Mouse (Mus musculus) liver, postnatal 0 days (tissue): ENCODE measurements at regions not wholly inside any gene's neighbourhood (a gene's known extent, or its start where the extent isn't known, plus 50 kb on each side); places are given as distances from the start of the nearest gene placed in this dataset.

Experiments
- ATAC-seq: fragments of 200-750 bp; cut with Nextera tagmentation; 2 replicates; pipeline ENCODE4 v1.8.0; 2017; ENCODE audit warnings: mild to moderate bottlenecking, moderate library complexity
- DNase-seq: peaks from one replicate; pipeline ENCODE4 v3.0.0-alpha.2; 2016
- H3K27ac ChIP-seq: fragments of 300-500 bp; sonication (generic); 2 replicates; pipeline ENCODE4 v1.5.1; 2014; ENCODE audit warnings: antibody characterized with exemption, moderate library complexity, mild to moderate bottlenecking, low read depth
- H3K27me3 ChIP-seq: fragments of 300-500 bp; sonication (generic); 2 replicates; pipeline ENCODE4 v1.6.1; 2014; ENCODE audit warnings: low read length, control low read depth, mixed read lengths; ENCODE audit not compliant: insufficient read depth
- H3K36me3 ChIP-seq: fragments of 300-500 bp; sonication (generic); replicated peaks from 2 replicates; pipeline ENCODE4 v1.6.1; 2014; ENCODE audit warnings: mild to moderate bottlenecking, control low read depth, low read length, moderate library complexity, mixed read lengths; ENCODE audit not compliant: insufficient read depth
- H3K4me1 ChIP-seq: fragments of 300-500 bp; sonication (generic); 2 replicates; pipeline ENCODE4 v1.6.1; 2014; ENCODE audit warnings: antibody characterized with exemption, mild to moderate bottlenecking, control low read depth; ENCODE audit not compliant: insufficient read depth
- H3K4me2 ChIP-seq: fragments of 300-500 bp; sonication (generic); 2 replicates; pipeline ENCODE4 v1.6.1; 2014; ENCODE audit warnings: low read depth, mild to moderate bottlenecking, low read length, moderate library complexity, mixed read lengths
- H3K4me3 ChIP-seq: fragments of 300-500 bp; sonication (generic); 2 replicates; pipeline ENCODE4 v1.5.1; 2014; ENCODE audit warnings: low read depth, low read length
- H3K9ac ChIP-seq: fragments of 300-500 bp; sonication (generic); replicated peaks from 2 replicates; pipeline ENCODE4 v1.6.1; 2014; ENCODE audit warnings: mild to moderate bottlenecking, moderate library complexity
- H3K9me3 ChIP-seq: fragments of 300-500 bp; sonication (generic); 2 replicates; pipeline ENCODE4 v1.6.1; 2016; ENCODE audit warnings: mild to moderate bottlenecking, control low read depth, low read length, mixed read lengths
- CTCF ChIP-seq: sonication (generic); IDR thresholded peaks from 2 replicates; pipeline ENCODE4 v1.5.1; 2016; ENCODE audit warnings: antibody characterized with exemption, low read depth
- EP300 ChIP-seq: IDR thresholded peaks from 2 replicates; pipeline ENCODE4 v1.6.1; 2016; ENCODE audit warnings: antibody characterized with exemption, low read depth, mild to moderate bottlenecking
- WGBS: fragments of 180-500 bp; shearing (Covaris S2); extraction: QIAGEN DNeasy Blood & Tissue Kit; methylation state at CpG from one replicate; pipeline ENCODE4 v1.1.7; 2014; ENCODE audit not compliant: insufficient replicate concordance; 5-methylcytosine and 5-hydroxymethylcytosine counted together

GRCm38 (mm10) chr3:34287836-34288235 is 206.7 kb upstream of the Dnajc19 start:
- no peak for TF ChIP-seq EP300
- no peaks in the 10 kb centered on the region for H3K4me1 ChIP-seq
- no peak overlapping the region for H3K9ac ChIP-seq
- no peaks in the 10 kb centered on the region for H3K36me3 ChIP-seq
- H3K4me2 ChIP-seq, result no peak overlapping the region
- H3K27me3 ChIP-seq, result no peaks in the 10 kb centered on the region
- no peak overlapping the region for H3K27ac ChIP-seq
- no peak overlapping the region for H3K4me3 ChIP-seq
- H3K9me3 ChIP-seq, result no peaks in the 10 kb centered on the region
- DNase-seq, result no peak
- WGBS, result 55% methylated on average over 5 of the region's 5 CpGs
- ATAC-seq, result no peak

DNA sequence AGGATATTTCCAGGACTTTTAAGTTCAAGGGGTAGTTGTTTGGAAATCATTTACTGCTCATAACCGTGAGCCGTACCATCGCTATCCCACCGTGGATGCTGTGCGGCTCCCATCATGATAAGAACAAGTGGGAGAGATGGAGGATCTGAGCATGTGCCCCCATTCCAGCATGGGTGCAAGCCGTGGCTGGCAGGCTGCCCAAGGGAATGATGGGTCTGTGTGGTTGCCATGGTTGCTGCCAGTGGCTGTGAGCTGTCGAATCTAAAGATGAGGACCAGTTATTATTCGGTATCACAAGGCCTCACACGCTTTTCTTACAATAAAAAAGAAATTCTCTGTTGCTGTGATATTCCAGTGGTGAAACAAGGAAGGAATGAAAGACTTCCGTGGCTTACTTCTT is 189.0 kb upstream of the Dnajc19 start:
- Histone ChIP-seq H3K36me3 (no peaks in the 10 kb centered on the region), H3K4me2 (no peak overlapping the region), H3K4me1 (no peaks in the 10 kb centered on the region), H3K9ac (no peak overlapping the region), H3K9me3 (no peaks in the 10 kb centered on the region), H3K27me3 (no peaks in the 10 kb centered on the region), H3K27ac (no peak overlapping the region), H3K4me3 (no peak overlapping the region)
- 84% methylated on average over 10 of the region's 10 CpGs for WGBS
- no peak for ATAC-seq
- TF ChIP-seq EP300, result no peak
- no peak for TF ChIP-seq CTCF
- no peak for DNase-seq

GRCm38 (mm10) chr3:34266462-34266861 is 185.3 kb upstream of the Dnajc19 start:
- no peaks in the 10 kb centered on the region for H3K4me1 ChIP-seq
- H3K27ac ChIP-seq, result no peak overlapping the region
- no peaks in the 10 kb centered on the region for H3K36me3 ChIP-seq
- ATAC-seq (no peak), DNase-seq (no peak)
- no peak overlapping the region for H3K4me3 ChIP-seq
- H3K27me3 ChIP-seq, result no peaks in the 10 kb centered on the region
- no peak for TF ChIP-seq CTCF
- no peak for TF ChIP-seq EP300
- WGBS, result 68% methylated on average over 12 of the region's 12 CpGs
- no peaks in the 10 kb centered on the region for H3K9me3 ChIP-seq
- no peak overlapping the region for H3K4me2 ChIP-seq
- H3K9ac ChIP-seq, result no peak overlapping the region

DNA sequence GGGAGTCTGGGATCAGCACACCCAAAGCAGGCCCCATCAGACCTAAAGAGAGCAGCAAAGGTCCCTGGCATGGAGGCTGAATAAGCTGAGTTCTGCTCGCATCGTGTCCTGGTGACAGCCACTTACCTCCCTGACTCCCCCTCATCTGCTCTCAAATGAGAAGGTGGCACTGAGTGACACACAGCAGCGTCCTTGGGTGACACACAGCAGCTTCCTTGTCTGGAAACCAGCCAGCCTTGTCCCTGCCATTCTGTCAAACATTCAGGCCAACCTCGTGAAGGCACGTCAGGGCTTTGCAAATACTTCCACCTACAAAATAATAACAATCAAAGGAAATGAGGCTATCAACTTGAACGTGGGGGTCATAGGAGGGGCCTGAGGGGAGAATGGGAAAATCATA is 183.7 kb upstream of the Dnajc19 start:
- Histone ChIP-seq H3K36me3 (no peaks in the 10 kb centered on the region), H3K4me3 (no peak overlapping the region), H3K27me3 (no peaks in the 10 kb centered on the region), H3K4me1 (no peaks in the 10 kb centered on the region), H3K4me2 (no peak overlapping the region), H3K9ac (no peak overlapping the region), H3K27ac (no peak overlapping the region), H3K9me3 (no peaks in the 10 kb centered on the region)
- WGBS, result 42% methylated on average over 6 of the region's 6 CpGs
- no peak for TF ChIP-seq EP300
- no peak for TF ChIP-seq CTCF
- ATAC-seq, result no peak
- no peak for DNase-seq

DNA sequence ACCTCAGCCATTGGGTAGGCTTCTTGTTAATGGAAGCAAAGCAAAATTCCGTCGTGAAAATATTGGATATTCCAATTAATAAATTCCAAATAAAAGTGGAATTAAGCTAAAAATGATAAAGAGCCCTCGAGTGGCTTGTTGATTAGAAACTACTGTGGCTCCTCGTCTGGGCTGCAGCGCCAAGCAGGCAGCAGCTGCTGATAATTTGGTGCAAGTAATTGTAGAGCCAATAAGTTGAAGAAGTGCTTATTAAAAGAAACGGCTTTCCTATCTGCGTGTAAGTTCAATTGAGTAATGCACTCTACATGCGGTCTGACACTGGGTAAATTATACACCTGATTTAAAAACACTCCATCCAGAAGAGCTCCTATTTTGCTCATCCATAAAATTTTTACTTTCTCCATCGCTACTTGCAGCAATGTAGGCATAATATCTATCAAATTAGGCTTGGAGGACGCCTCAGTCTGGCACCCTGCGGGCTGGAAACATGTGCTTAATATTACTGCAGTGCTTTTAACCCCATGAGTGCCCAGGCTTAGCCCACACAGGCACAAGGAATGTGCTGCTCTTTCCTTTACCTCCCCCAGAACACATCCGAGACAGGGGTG is 171.7 kb upstream of the Dnajc19 start:
- Histone ChIP-seq H3K4me3 (no peak overlapping the region), H3K4me1 (no peaks in the 10 kb centered on the region), H3K9me3 (no peaks in the 10 kb centered on the region), H3K4me2 (no peak overlapping the region), H3K9ac (no peak overlapping the region), H3K27ac (no peak overlapping the region), H3K27me3 (no peaks in the 10 kb centered on the region), H3K36me3 (no peaks in the 10 kb centered on the region)
- DNase-seq (no peak), ATAC-seq (no peak)
- TF ChIP-seq EP300 (no peak), CTCF (no peak)
- 72% methylated on average over 12 of the region's 12 CpGs for WGBS

DNA sequence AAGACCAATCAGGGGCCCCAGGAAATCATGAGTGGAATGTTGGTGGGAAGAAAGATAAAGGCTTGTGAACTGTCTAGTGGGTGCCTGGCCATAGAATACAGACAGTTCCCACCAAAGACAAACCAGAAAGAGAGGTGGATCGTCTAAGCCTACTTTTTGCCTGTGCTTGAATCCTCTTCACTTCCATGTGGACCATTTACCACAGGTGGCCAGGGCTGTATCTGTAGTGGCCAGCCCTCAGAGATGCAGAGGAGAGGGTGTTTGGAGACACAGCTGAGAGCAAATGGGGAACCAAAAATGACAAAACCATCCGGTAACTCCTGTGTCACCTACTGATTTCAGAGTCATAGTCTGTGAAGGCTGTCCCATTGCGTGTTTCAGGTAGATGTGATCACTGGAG is 161.0 kb upstream of the Dnajc19 start:
- no peak for ATAC-seq
- H3K4me3 ChIP-seq, result no peak overlapping the region
- H3K27ac ChIP-seq, result no peak overlapping the region
- no peak overlapping the region for H3K9ac ChIP-seq
- H3K9me3 ChIP-seq, result no peaks in the 10 kb centered on the region
- H3K4me2 ChIP-seq, result no peak overlapping the region
- 78% methylated on average over 3 of the region's 3 CpGs for WGBS
- DNase-seq, result no peak
- TF ChIP-seq CTCF (no peak), EP300 (no peak)
- H3K4me1 ChIP-seq, result no peaks in the 10 kb centered on the region
- no peaks in the 10 kb centered on the region for H3K27me3 ChIP-seq
- no peaks in the 10 kb centered on the region for H3K36me3 ChIP-seq

DNA sequence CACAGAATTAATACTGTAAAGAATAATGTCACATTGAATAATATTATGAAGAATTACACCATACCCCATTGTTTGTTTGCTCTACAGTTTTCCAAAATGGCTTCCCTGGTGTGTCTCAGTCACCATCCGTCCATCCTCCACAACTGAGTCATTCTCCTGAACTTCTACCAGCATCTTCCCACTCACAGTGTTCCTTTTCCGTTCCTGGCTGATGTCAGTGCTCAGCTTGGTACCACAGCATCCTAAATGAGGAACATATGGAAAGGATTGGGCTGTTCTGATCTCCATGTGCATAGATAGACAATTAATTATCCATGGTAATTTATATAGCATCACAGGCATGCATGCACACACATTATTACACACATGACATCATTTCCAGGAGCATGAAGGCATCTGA is 158.9 kb upstream of the Dnajc19 start:
- DNase-seq (no peak), ATAC-seq (no peak)
- Histone ChIP-seq H3K9me3 (no peaks in the 10 kb centered on the region), H3K4me3 (no peak overlapping the region), H3K36me3 (no peaks in the 10 kb centered on the region), H3K9ac (no peak overlapping the region), H3K4me1 (no peaks in the 10 kb centered on the region), H3K27me3 (no peaks in the 10 kb centered on the region), H3K27ac (no peak overlapping the region), H3K4me2 (no peak overlapping the region)
- WGBS, result 46% methylated on average over 2 of the region's 2 CpGs
- TF ChIP-seq EP300, result no peak
- TF ChIP-seq CTCF, result no peak
